ENCODE assay signal across 8 mouse cellular contexts in the genomic region with DNA sequence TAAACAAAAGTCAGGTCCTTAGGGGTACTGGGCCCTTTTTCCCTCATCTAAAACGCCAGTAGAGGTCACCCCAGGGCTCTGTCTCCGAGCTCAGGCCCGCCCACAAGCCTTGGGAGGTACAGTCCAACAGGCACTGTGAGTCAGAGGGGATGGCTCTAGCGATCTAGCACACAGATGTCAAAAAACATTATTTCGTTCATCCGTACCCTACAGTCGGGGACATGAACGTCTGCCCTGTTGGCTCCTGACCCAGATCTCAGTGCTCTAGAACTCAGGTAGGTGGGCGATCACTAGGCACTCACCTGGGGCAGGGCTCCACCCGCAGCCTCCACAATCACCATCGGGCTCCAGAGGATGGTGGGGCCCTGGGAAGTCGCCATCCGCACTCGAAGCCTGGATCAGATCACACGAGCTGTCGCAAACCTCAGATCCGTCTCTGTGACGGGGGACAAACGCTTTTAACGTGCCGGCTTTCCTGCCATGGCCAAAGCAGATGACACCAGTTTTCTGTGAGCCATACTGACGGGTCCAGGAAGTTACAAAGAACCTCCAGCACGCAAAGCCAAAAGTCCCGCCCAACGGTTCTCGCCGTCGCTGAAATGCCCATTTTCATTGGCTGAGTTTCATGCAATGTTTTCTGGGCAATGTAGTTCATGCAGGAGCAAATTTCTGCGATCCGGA. TPM values are rescaled to one million over a fixed set of nuclear protein-coding genes. Genes with fewer than 3 reads are reported as not detected.
DNase-seq lines count a peak whose midpoint lies in the region; ATAC-seq and TF ChIP-seq lines count a peak whose summit lies in the region.

A gene (minus strand): TSS at position 568 of the 681 bp plus-strand sequence.

- peak; percentile 94 for DNase-seq in MEL (ENCODE audit: low read depth, low spot score)
- DNase-seq in cerebellum, adult 2 months = peak; percentile 88 to 91
- peak; percentile 87 for DNase-seq in forebrain, postnatal 0 days
- peak; percentile 84 for DNase-seq in heart, postnatal 4 days
- peak; percentile 84 to 88 for DNase-seq in layer of hippocampus, adult 8-10 months (ENCODE audit: low spot score in 2 of 2)
- peak; percentile 72 for DNase-seq in ovary, adult 18-20 months (ENCODE audit: low spot score)
- DNase-seq in thymus, postnatal 0 days (ENCODE audit: low spot score) = peak; percentile 85

- TF ChIP-seq EP300 in MEL (IDR thresholded peaks at IDR 0.05; ENCODE audit: low read depth in 1 of 2, low read length in 2 of 2) = no peak

- under 1% methylated on average over 30 of the region's 30 CpGs for WGBS in cerebellum, adult 2 months
- 1% methylated on average over 30 of the region's 30 CpGs for WGBS in forebrain, postnatal 0 days
- 0% methylated on average over 30 of the region's 30 CpGs for WGBS in lung, embryonic 15.5 days

- peak; percentile 25 to 57 (median 52) for TF ChIP-seq CTCF in MEL (IDR thresholded peaks at IDR 0.05 in 2 of 3, conservative IDR thresholded peaks at IDR 0.05 in 1 of 3; ENCODE audit: control insufficient read depth in 1 of 3, insufficient read depth in 1 of 3, low read depth in 2 of 3, low read length in 3 of 3, poor library complexity in 1 of 3, severe bottlenecking in 1 of 3)
- peak; percentile 43; the same call in 1 of the 2 replicates for TF ChIP-seq CTCF in cerebellum, adult 2 months (IDR thresholded peaks at IDR 0.05; ENCODE audit: borderline replicate concordance, insufficient read depth, low read depth, low read length)
- peak; percentile 29; the same call in 1 of the 2 replicates for TF ChIP-seq CTCF in forebrain, postnatal 0 days (IDR thresholded peaks at IDR 0.05; ENCODE audit: low read depth)

- H3K27ac ChIP-seq in MEL (ENCODE audit: control insufficient read depth, low read depth, low read length) = peak within 1 kb of the TSS; percentile 3; the same call in 1 of the 2 replicates
- H3K27ac ChIP-seq in cerebellum, adult 2 months (ENCODE audit: insufficient read depth, low read length) = no peak within 1 kb of the TSS
- peak within 1 kb of the TSS; percentile 60 for H3K27ac ChIP-seq in forebrain, postnatal 0 days (ENCODE audit: low read depth, low read length)
- peak within 1 kb of the TSS; percentile 33; the same call in 1 of the 2 replicates for H3K27ac ChIP-seq in lung, embryonic 15.5 days

- peaks cover 0 to 5% of the 10 kb centered on the region in 2 experiments; a peak in 1 of 4 replicates for H3K36me3 ChIP-seq in MEL (ENCODE audit: control insufficient read depth in 1 of 2, insufficient read depth in 2 of 2, low read length in 2 of 2)
- peaks cover 29% of the 10 kb centered on the region for H3K36me3 ChIP-seq in forebrain, postnatal 0 days (ENCODE audit: insufficient read depth)
- peaks cover 13% of the 10 kb centered on the region for H3K36me3 ChIP-seq in lung, embryonic 15.5 days

- ATAC-seq in forebrain, postnatal 0 days = peak; percentile 93
- ATAC-seq in lung, embryonic 15.5 days (ENCODE audit: borderline replicate concordance, extremely low read depth, low FRiP score, low TSS enrichment) = peak; percentile 93

- H3K4me2 ChIP-seq in forebrain, postnatal 0 days (ENCODE audit: low read depth) = peak within 1 kb of the TSS; percentile 64
- H3K4me2 ChIP-seq in lung, embryonic 15.5 days = peak within 1 kb of the TSS; percentile 67

- TF ChIP-seq RAD21 in MEL (IDR thresholded peaks at IDR 0.05; ENCODE audit: low read depth, low read length) = peak; percentile 40

- peaks cover 3 to 8% of the 10 kb centered on the region in 2 experiments for H3K4me1 ChIP-seq in MEL (ENCODE audit: control insufficient read depth in 1 of 2, insufficient read depth in 2 of 2, low read length in 2 of 2)
- no peaks in the 10 kb centered on the region; the same call in 1 of the 2 replicates for H3K4me1 ChIP-seq in cerebellum, adult 2 months (ENCODE audit: control insufficient read depth, insufficient read depth, low read length)
- H3K4me1 ChIP-seq in forebrain, postnatal 0 days (ENCODE audit: insufficient read depth) = peaks cover 9% of the 10 kb centered on the region; the same call in 1 of the 2 replicates
- peaks cover 9% of the 10 kb centered on the region; the same call in 1 of the 2 replicates for H3K4me1 ChIP-seq in lung, embryonic 15.5 days

- no peaks in the 10 kb centered on the region for H3K9me3 ChIP-seq in MEL (replicated peaks; ENCODE audit: insufficient read depth, low read length)
- no peaks in the 10 kb centered on the region for H3K9me3 ChIP-seq in forebrain, postnatal 0 days (ENCODE audit: low read length)
- no peaks in the 10 kb centered on the region for H3K9me3 ChIP-seq in lung, embryonic 15.5 days

- peak within 1 kb of the TSS; percentile 61 to 84 for H3K4me3 ChIP-seq in MEL (ENCODE audit: control insufficient read depth in 1 of 2, insufficient read depth in 1 of 2, low read depth in 2 of 2, low read length in 2 of 2)
- peak within 1 kb of the TSS; percentile 76 for H3K4me3 ChIP-seq in cerebellum, adult 2 months (replicated peaks; ENCODE audit: insufficient read depth, low read depth, low read length)
- H3K4me3 ChIP-seq in forebrain, postnatal 0 days (ENCODE audit: low read depth, low read length) = peak within 1 kb of the TSS; percentile 59
- H3K4me3 ChIP-seq in lung, embryonic 15.5 days = peak within 1 kb of the TSS; percentile 66

- 0 out of 2 replicates have a peak, but pooled peaks cover 2% of the 10 kb centered on the region for H3K79me2 ChIP-seq in MEL (ENCODE audit: control insufficient read depth, insufficient read depth, low read length, poor library complexity)

- TF ChIP-seq POLR2A in MEL (IDR thresholded peaks at IDR 0.05; ENCODE audit: control insufficient read depth in 1 of 2, insufficient read depth in 1 of 2, low read depth in 1 of 2, low read length in 2 of 2, poor library complexity in 1 of 2) = peak; percentile 58 to 76
- peak; percentile 68; the same call in 1 of the 2 replicates for TF ChIP-seq POLR2A in cerebellum, adult 2 months (IDR thresholded peaks at IDR 0.05; ENCODE audit: borderline replicate concordance, insufficient read depth, low read length)

- H3K27me3 ChIP-seq in MEL (ENCODE audit: control insufficient read depth in 1 of 2, insufficient read depth in 2 of 2, low read length in 2 of 2) = no peaks in the 10 kb centered on the region
- H3K27me3 ChIP-seq in cerebellum, adult 2 months (ENCODE audit: control insufficient read depth, insufficient read depth, low read length) = no peaks in the 10 kb centered on the region
- no peaks in the 10 kb centered on the region for H3K27me3 ChIP-seq in forebrain, postnatal 0 days (ENCODE audit: insufficient read depth, low read length)
- no peaks in the 10 kb centered on the region for H3K27me3 ChIP-seq in lung, embryonic 15.5 days

- H3K9ac ChIP-seq in MEL (ENCODE audit: control insufficient read depth, low read depth, low read length, poor library complexity, severe bottlenecking) = peak within 1 kb of the TSS; percentile 57
- peak within 1 kb of the TSS; percentile 64 for H3K9ac ChIP-seq in forebrain, postnatal 0 days
- peak within 1 kb of the TSS; percentile 62 for H3K9ac ChIP-seq in lung, embryonic 15.5 days

TF ChIP-seq in MEL, 35 proteins besides CTCF, POLR2A, EP300 and RAD21 (continues in another document):
- TF ChIP-seq SMC3 (IDR thresholded peaks at IDR 0.05; ENCODE audit: low read depth, low read length) (peak; percentile 42; the same call in 1 of the 2 replicates), ETS1 (IDR thresholded peaks at IDR 0.05; ENCODE audit: low read depth, low read length) (no peak), ZNF384 (IDR thresholded peaks at IDR 0.05; ENCODE audit: low read depth, low read length) (no peak), TAL1 (IDR thresholded peaks at IDR 0.05; ENCODE audit: low read length) (no peak), MAX (IDR thresholded peaks at IDR 0.05; ENCODE audit: low read length) (no peak; the same call in 1 of the 2 replicates), POLR2AphosphoS2 (IDR thresholded peaks at IDR 0.05; ENCODE audit: low read length) (peak; percentile 81), NRF1 (IDR thresholded peaks at IDR 0.05; ENCODE audit: insufficient read depth, low read depth, low read length, poor library complexity, severe bottlenecking) (no peak), MAFK (IDR thresholded peaks at IDR 0.05; ENCODE audit: borderline replicate concordance, low read depth, low read length) (no peak), KAT2A (conservative IDR thresholded peaks at IDR 0.05; ENCODE audit: low read depth, low read length) (peak; percentile 82), USF1 (IDR thresholded peaks at IDR 0.05; ENCODE audit: low read depth, low read length) (no peak), MEF2A (IDR thresholded peaks at IDR 0.05; ENCODE audit: extremely low read depth, insufficient replicate concordance, low read depth, low read length, poor library complexity, severe bottlenecking) (no peak), CHD2 (IDR thresholded peaks at IDR 0.05; ENCODE audit: low read length) (0 out of 2 replicates have a peak, but pooled peaks have one; percentile 18), BHLHE40 (IDR thresholded peaks at IDR 0.05; ENCODE audit: borderline replicate concordance, low read depth, low read length) (no peak), MYC (IDR thresholded peaks at IDR 0.05; ENCODE audit: low read depth, low read length) (no peak), MXI1 (IDR thresholded peaks at IDR 0.05; ENCODE audit: low read depth, low read length) (peak; percentile 66), ZMIZ1 (IDR thresholded peaks at IDR 0.05; ENCODE audit: low read depth, low read length) (peak; percentile 66; the same call in 1 of the 2 replicates), E2F4 (IDR thresholded peaks at IDR 0.05; ENCODE audit: borderline replicate concordance, low read depth, low read length) (0 out of 2 replicates have a peak, but pooled peaks have one; percentile 60), POLR2AphosphoS5 (IDR thresholded peaks at IDR 0.05; ENCODE audit: borderline replicate concordance, low read depth, low read length) (no peak), GATA1 (IDR thresholded peaks at IDR 0.05; ENCODE audit: low read depth, low read length) (no peak), MYB (IDR thresholded peaks at IDR 0.05; ENCODE audit: low read depth, low read length) (no peak), TBP (IDR thresholded peaks at IDR 0.05; ENCODE audit: low read depth, low read length) (peak; percentile 71; the same call in 1 of the 2 replicates)

RNA-seq across cellular contexts. Expression of the gene that starts here (rescaled TPM):
- 9.3 and 10.6 TPM in 2 replicates for total RNA-seq in MEL (2012; rRNA removed)
- 1 to 10 TPM in 1 of 2 experiments, not detected in 1; 8.9 TPM for polyA plus RNA-seq in MEL (2012; ENCODE audit: insufficient read depth in 1 of 2, insufficient read length in 2 of 2, low read depth in 1 of 2, low replicate concordance in 2 of 2, missing spikeins in 1 of 2)
- 16.1 and 17.3 TPM in 2 replicates for polyA plus RNA-seq in cerebellum, adult 2 months (2012; rRNA removed)
- total RNA-seq in forebrain, postnatal 0 days (2014; rRNA removed) = 27.2 and 31.7 TPM in 2 replicates
- polyA plus RNA-seq in forebrain, postnatal 0 days (2015; fragmentation: Nextera tagmentation; extraction: Ambion mirVana) = 16.4 and 17.1 TPM in 2 replicates
- total RNA-seq in heart, postnatal 4 days (2021) = 1 to 10 TPM; 4.3 to 4.5 TPM
- 10 to 100 TPM; 11.4 to 14.5 (median 13.5) TPM for total RNA-seq in layer of hippocampus, adult 8-10 months (2022)
- 12.0 and 13.0 TPM in 2 replicates for polyA plus RNA-seq in lung, embryonic 15.5 days (2015; fragmentation: Nextera tagmentation; extraction: Ambion mirVana)
- polyA plus RNA-seq in thymus, postnatal 0 days (2015; fragmentation: Nextera tagmentation; extraction: Ambion mirVana) = 13.8 and 17.3 TPM in 2 replicates
